Mouse (Mus musculus): ENCODE data around the gene Fcgr3.
"Not testable (repeated sequence)": the region's sequence is repeated elsewhere in the genome, so short reads cannot be mapped to it uniquely, and the experiment has no call there.

Fcgr3 gene

GRCm38 (mm10) chr1:171064491-171065242, at the start of gene Fcgr3:
Gene Fcgr3, minus strand, starts transcription at chr1:171064935.
- DNase-seq (ENCODE audit: extremely low read depth, low read depth, low spot score): not testable (repeated sequence)

GRCm38 (mm10) chr1:171113873-171114299, 49.2 kb upstream of the Fcgr3 start, which contains the start of gene Cfap126:
Gene Cfap126, plus strand, starts transcription at chr1:171113918.
- DNase-seq (ENCODE audit: extremely low read depth, low read depth, low spot score): no peak

GRCm38 (mm10) chr1:171112986-171113385, 48.3 kb upstream of the Fcgr3 start:
- DNase-seq (ENCODE audit: extremely low read depth, low read depth, low spot score): no peak

GRCm38 (mm10) chr1:171111781-171112575, 47.2 kb upstream of the Fcgr3 start:
- no peak for DNase-seq (ENCODE audit: extremely low read depth, low read depth, low spot score)

GRCm38 (mm10) chr1:171111020-171111780, 46.5 kb upstream of the Fcgr3 start:
- DNase-seq (ENCODE audit: extremely low read depth, low read depth, low spot score): no peak

- DNase-seq (ENCODE audit: extremely low read depth, low read depth, low spot score): no peak
These were observed 45.9 kb upstream of the Fcgr3 start for GRCm38 (mm10) chr1:171110659-171111019.

GRCm38 (mm10) chr1:171109620-171110019, 44.9 kb upstream of the Fcgr3 start:
- no peak for DNase-seq (ENCODE audit: extremely low read depth, low read depth, low spot score)

- no peak for DNase-seq (ENCODE audit: extremely low read depth, low read depth, low spot score)
These were observed 40.5 kb upstream of the Fcgr3 start for GRCm38 (mm10) chr1:171105226-171105625.

- no peak for DNase-seq (ENCODE audit: extremely low read depth, low read depth, low spot score)
These were observed 38.6 kb upstream of the Fcgr3 start for GRCm38 (mm10) chr1:171103179-171103840.

GRCm38 (mm10) chr1:171102547-171103177, 37.9 kb upstream of the Fcgr3 start:
- DNase-seq (ENCODE audit: extremely low read depth, low read depth, low spot score): no peak

GRCm38 (mm10) chr1:171101733-171102546, 37.2 kb upstream of the Fcgr3 start:
- DNase-seq (ENCODE audit: extremely low read depth, low read depth, low spot score): no peak

GRCm38 (mm10) chr1:171101033-171101432, 36.3 kb upstream of the Fcgr3 start:
- no peak for DNase-seq (ENCODE audit: extremely low read depth, low read depth, low spot score)

- no peak for DNase-seq (ENCODE audit: extremely low read depth, low read depth, low spot score)
These were observed 32.9 kb upstream of the Fcgr3 start for GRCm38 (mm10) chr1:171097612-171098011.

GRCm38 (mm10) chr1:171097136-171097535, 32.4 kb upstream of the Fcgr3 start:
- DNase-seq (ENCODE audit: extremely low read depth, low read depth, low spot score): no peak

- DNase-seq (ENCODE audit: extremely low read depth, low read depth, low spot score): no peak
These were observed 31.6 kb upstream of the Fcgr3 start for GRCm38 (mm10) chr1:171096110-171096964.

GRCm38 (mm10) chr1:171094424-171094823, 29.7 kb upstream of the Fcgr3 start:
- no peak for DNase-seq (ENCODE audit: extremely low read depth, low read depth, low spot score)

- DNase-seq (ENCODE audit: extremely low read depth, low read depth, low spot score): no peak
These were observed 26.0 kb upstream of the Fcgr3 start for GRCm38 (mm10) chr1:171090761-171091160.

GRCm38 (mm10) chr1:171089891-171090290, 25.2 kb upstream of the Fcgr3 start:
- no peak for DNase-seq (ENCODE audit: extremely low read depth, low read depth, low spot score)

Data from fat pad, adult 2 months (tissue).